Mouse (Mus musculus) left cerebral cortex, adult 2 months (tissue): ENCODE measurements at regions not wholly inside any gene's neighbourhood (a gene's known extent, or its start where the extent isn't known, plus 50 kb on each side); places are given as distances from the start of the nearest gene placed in this dataset.

Source experiments
- DNase-seq, 2 experiments: peaks; one replicate each; pipeline ENCODE4 v3.0.0; 2021 to 2022; ENCODE audit warnings: low spot score in 2 of 2, mixed read lengths in 1 of 2; ENCODE audit errors: extremely low spot score in 1 of 2
- H3K27ac ChIP-seq: fragments of 200-600 bp; 2 replicates; pipeline ENCODE4 v1.8.1; 2022
- H3K4me3 ChIP-seq: fragments of 200-600 bp; 2 replicates; pipeline ENCODE4 v1.8.1; 2022
- CTCF ChIP-seq: fragments of 200-600 bp; IDR thresholded peaks from 2 replicates; pipeline ENCODE4 v1.8.1; 2022; ENCODE audit warnings: antibody characterized with exemption, mild to moderate bottlenecking, moderate library complexity
- intact Hi-C: fragments of 180-260 bp; cut with DNase I; formaldehyde crosslinking; loops from one replicate; pipeline ENCODE4 v1.15.1; 2025

DNA sequence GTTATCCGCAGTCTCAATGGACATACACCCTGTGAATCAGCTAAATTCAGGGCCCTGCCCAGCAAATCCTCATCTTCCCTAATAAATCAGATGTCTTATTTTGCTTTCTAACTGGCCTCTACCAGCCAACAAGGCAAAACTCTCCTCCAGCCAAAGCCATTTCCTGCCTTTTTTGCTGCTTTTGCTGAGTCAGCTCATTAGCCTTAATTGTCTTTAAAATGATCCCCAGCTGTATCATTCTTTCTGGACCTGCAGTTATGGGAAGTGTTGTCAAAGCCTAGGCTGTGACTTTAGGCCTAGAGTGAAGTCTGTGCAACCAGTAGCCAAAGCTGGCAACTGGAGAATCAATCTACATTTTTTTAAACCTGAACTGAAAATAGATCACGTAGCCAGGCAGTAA lies 81.4 kb downstream of the Mtpn start:
- DNase-seq = no peak
- Histone ChIP-seq H3K27ac (no peak overlapping the region), H3K4me3 (no peak overlapping the region)
- intact Hi-C loops = no loop called here
- no peak for TF ChIP-seq CTCF

DNA sequence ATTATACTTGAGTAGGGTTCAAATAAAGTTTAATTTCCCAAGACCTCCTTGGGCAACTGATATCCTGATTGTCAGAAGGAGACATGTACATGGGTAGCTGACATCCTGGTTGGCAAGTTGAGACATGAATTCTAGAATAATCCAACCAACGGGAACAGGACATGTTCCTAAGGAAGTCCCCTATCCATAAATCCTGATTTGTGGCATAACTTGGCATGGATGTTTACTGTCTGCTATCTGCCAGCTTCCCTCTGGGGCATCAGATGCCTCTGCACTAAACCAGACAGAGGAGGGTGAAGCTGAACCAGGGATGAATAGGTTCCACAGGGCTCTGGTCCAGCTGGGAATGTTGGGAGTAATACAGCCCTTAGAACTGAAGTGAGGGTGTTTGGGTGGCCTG lies 94.7 kb downstream of the Mtpn start:
- H3K27ac ChIP-seq = no peak overlapping the region
- TF ChIP-seq CTCF = no peak
- intact Hi-C loops = no loop called here

DNA sequence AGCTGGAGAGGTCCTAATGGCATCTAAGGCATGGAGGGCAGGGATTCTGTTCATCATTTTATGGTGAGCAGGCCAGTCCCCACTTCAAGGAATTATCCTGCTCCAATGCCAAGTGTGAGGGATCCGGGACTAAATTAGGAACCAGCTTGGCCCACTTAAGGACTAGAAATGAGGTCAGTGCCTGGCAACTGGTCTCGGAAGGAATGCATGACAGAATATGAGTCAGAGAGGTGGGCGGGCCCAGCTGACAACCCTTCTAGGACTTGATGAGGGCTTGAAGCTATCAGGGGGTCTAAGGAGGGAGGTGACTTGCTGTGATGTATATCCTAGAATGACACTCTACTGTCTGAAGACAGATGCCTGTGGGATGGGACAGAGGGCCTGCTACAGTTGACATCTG lies 100.4 kb upstream of the Fam180a start:
- DNase-seq = peak; percentile 20 to 55
- no peak for TF ChIP-seq CTCF

More for the DNA sequence above, 94.7 kb downstream of the Mtpn start:
- no peak overlapping the region for H3K4me3 ChIP-seq
- no peak for DNase-seq

DNA sequence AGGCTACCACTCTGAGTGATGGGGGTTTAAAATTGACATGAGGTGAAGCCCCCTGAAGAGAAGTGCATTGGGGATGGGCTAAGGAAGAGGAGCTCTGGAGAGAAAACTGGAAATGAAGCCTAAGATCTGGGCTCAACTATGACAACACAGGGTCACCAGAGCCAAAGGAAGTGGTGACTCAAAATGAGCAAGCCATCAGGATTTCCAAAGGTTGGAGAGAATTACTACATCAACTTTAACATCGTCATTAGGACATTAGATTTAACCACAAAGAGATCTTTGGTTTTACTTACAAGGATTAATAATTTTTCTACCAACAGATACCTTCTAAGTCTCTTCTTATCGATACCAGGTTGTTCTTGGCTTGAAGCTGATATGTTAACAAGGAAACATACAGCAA lies 98.6 kb upstream of the Fam180a start:
- intact Hi-C loops = no loop called here

More for the DNA sequence above, 100.4 kb upstream of the Fam180a start:
- no peak overlapping the region for H3K4me3 ChIP-seq
- peak overlapping the region; percentile 78 for H3K27ac ChIP-seq
- intact Hi-C loops = loop anchor here (5.0 kb wide), 1 partner anchor 76 kb away; no protein-coding TSS in a partner anchor

DNA sequence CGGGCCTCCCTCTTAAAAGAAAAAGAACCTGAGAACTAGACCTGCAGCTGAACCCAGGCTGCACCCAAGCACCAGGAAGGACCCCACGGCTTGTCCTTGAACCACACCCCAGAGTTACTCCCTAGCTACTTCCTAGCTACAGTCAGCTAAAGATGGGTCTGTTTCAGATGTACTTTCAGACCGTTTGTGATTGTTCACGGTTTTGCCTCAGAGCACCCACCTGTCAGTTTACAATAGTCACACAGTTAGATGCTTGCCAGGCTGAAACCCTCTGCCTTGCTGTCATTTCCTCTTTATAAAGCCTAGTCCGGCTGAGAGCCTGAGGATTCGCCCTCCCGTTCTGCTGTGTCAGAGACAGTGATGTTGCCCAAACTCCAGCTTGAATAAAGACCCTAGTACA lies 95.0 kb upstream of the Fam180a start:
- Histone ChIP-seq H3K4me3 (no peak overlapping the region), H3K27ac (no peak overlapping the region)
- intact Hi-C loops = no loop called here
- no peak for TF ChIP-seq CTCF
- DNase-seq = no peak

More for the DNA sequence above, 98.6 kb upstream of the Fam180a start:
- Histone ChIP-seq H3K4me3 (no peak overlapping the region), H3K27ac (no peak overlapping the region; the same call in 1 of the 2 replicates)
- TF ChIP-seq CTCF = no peak
- DNase-seq = no peak

GRCm38 (mm10) chr6:35405044-35405443 lies 79.1 kb upstream of the Fam180a start:
- TF ChIP-seq CTCF = no peak
- DNase-seq = peak in 1 of 2 experiments; percentile 25
- Histone ChIP-seq H3K4me3 (no peak overlapping the region), H3K27ac (no peak overlapping the region; the same call in 1 of the 2 replicates)
- intact Hi-C loops = no loop called here

- H3K27ac ChIP-seq = no peak overlapping the region
- H3K4me3 ChIP-seq = no peak overlapping the region
- no peak for DNase-seq
- intact Hi-C loops = no loop called here
- TF ChIP-seq CTCF = no peak
Observed at GRCm38 (mm10) chr6:35403341-35403910, 77.5 kb upstream of the Fam180a start.

DNA sequence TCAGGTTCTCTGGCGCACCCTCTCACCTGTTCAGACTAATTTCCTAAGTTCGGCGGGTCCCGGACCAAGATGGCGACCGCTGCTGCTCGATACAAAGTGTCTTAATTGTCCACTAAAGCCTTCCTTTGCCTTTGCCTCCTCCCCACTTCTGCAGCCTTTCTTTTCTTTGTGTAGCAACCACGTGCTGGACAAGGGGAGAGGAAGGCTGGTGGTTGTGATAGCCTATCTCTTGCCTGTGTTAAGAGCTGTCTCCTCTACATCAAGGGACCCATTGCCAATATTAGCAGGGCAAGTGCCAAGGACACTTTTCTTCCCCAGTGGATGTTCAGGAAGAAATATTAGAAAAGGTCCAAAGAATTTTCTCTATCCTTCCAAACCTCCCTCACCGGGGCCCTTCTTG lies 69.8 kb upstream of the Fam180a start:
- no peak for TF ChIP-seq CTCF
- Histone ChIP-seq H3K4me3 (no peak overlapping the region), H3K27ac (no peak overlapping the region)
- DNase-seq = no peak
- intact Hi-C loops = no loop called here

DNA sequence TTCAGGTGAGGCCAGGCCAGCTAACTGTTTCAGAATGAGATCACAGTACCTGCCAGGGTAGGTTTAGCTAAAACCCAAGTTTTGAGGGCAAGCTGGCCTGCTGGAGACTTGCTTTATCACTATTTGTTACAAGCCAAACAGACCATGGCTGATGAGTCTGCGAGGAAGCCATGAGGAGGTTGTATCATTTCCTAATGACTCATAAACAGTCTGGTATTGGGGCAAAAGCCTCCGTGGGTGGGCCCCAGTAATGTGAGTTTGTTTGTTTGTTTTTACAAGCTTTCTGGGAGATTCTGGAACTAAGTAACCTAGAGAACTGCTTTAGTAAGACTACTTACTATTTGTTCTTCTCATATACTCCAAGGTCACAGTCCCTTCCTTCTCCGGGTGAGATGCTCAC lies 62.9 kb upstream of the Fam180a start:
- DNase-seq = no peak
- Histone ChIP-seq H3K27ac (no peak overlapping the region), H3K4me3 (no peak overlapping the region)
- TF ChIP-seq CTCF = no peak
- intact Hi-C loops = loop anchor here (10.0 kb wide), 4 partner anchors 616 to 1656 kb away; no protein-coding TSS in a partner anchor

DNA sequence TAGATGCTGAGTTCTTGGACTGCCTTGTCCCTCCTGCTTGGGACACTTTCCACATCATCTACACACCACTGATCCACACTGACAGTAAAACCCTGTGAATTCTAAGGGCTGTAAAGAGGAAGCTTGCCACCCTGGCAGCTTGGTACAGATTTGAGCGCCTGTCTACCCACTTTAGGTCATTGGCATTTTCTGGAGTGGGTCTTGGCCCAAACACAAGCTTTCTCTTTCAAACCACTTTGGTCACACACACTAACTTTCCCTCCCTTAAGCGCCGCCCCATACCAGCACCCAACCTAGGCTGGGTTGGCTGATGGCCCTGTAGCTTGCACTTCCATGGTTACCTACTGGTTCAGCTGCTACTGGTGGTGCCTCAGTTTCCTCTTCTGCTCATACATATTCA lies 55.6 kb upstream of the Fam180a start:
- Histone ChIP-seq H3K27ac (no peak overlapping the region), H3K4me3 (no peak overlapping the region)
- DNase-seq = no peak
- intact Hi-C loops = loop anchor here (1.0 to 10.0 kb wide), 5 partner anchors 186 to 1663 kb away; no protein-coding TSS in a partner anchor
- no peak for TF ChIP-seq CTCF

DNA sequence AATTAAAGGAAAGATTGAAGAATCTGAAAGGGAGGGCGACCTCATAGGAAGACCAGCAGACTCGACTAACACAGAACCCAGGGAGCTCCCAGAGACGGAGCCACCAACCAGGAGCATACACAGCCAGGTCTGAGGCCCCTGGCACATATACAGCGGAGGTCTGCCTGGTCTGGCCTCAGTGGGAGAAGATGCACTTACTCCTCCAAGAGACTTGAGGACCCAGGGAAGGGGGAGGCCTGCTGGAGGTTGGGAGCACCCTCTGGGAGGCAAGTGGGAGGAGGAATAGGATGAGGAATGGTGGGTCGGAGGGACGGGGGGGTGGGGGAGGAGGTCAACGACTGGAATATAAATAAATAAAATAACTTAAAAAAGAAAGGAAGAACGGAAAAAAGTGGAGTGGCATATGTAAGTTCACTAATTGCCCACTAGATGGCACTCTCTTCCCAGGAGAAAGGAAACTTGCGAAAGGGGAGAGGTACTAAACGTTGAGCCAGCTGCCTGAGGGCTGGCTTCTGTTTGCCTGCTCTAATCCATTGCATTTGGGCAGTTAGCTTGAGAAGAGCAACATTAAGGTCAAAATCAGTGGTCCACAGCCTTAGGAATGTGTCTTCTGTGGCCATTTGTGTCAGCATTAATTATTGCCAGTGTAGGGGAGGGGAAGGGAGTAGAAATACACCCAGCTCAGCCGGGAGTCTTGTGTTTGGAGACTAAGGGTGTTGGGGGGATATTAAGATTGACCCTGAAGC lies 55.0 kb upstream of the Fam180a start:
- Histone ChIP-seq H3K4me3 (no peak overlapping the region), H3K27ac (no peak overlapping the region)
- intact Hi-C loops = loop anchor here (1.0 to 10.0 kb wide), 5 partner anchors 186 to 1664 kb away; no protein-coding TSS in a partner anchor
- peak; percentile 17 to 20 for DNase-seq
- TF ChIP-seq CTCF = peak; percentile 86

DNA sequence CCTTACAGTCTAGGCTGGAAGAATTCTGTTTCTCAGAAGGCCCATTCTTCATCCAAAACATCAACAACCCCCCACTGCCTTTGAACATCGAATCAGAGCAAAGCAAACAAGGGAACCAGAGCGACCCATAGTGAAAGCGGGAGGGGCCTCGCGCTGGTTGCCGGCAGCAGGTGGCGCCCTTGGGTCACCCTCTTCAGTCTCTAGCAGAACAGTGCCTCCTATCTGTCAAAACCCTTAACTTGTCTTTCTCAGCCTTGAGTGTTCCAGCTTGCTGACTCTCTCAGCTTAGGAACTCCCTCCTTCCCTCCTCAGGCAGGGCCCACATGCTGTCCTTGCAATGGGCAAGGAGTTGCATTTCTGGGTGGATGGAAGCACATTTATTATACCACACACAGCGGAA lies 53.9 kb upstream of the Fam180a start:
- DNase-seq = peak; percentile 66 to 67
- peak; percentile 88 for TF ChIP-seq CTCF
- H3K27ac ChIP-seq = no peak overlapping the region
- intact Hi-C loops = loop anchor here (10.0 kb wide), 5 partner anchors 125 to 1665 kb away; no protein-coding TSS in a partner anchor
- H3K4me3 ChIP-seq = no peak overlapping the region

DNA sequence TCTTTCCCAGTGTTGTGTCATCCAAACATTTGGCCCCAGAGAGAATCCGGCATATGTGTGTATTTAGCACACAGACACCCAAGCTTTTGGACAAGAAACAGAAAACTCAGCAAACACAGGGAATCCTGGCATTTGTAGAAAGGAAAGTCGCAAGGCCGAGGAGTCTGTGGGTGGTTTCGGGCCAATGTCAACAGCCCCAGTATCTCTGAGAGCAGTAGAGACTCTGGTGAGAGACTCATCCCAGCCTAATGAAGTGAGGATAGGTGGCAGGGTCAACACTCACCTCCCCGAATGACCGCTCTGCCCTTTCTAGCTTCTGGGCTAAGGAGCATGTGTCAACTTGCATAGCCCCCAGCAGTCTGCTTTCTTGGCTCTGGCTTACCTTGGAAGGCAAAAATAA lies 52.9 kb upstream of the Fam180a start:
- TF ChIP-seq CTCF = no peak
- no peak overlapping the region for H3K27ac ChIP-seq
- DNase-seq = no peak
- no peak overlapping the region for H3K4me3 ChIP-seq
- intact Hi-C loops = loop anchor here (10.0 kb wide), 1 partner anchor 124 kb away; no protein-coding TSS in a partner anchor
